Mouse (Mus musculus) midbrain, embryonic 16.5 days (tissue): ENCODE data around the gene Kank1. TPM values are rescaled to one million over a fixed set of nuclear protein-coding genes. Genes with fewer than 3 reads are reported as not detected.

Experiments
- ATAC-seq: fragments of 200-750 bp; cut with Nextera tagmentation; 2 replicates; pipeline ENCODE4 v1.8.0; 2017; ENCODE audit warnings: moderate TSS enrichment
- H3K27ac ChIP-seq: fragments of 300-500 bp; sonication (generic); 2 replicates; pipeline ENCODE4 v1.5.1; 2014; ENCODE audit warnings: mild to moderate bottlenecking, low read length, mixed read lengths
- H3K27me3 ChIP-seq: fragments of 300-500 bp; sonication (generic); 2 replicates; pipeline ENCODE4 v1.6.1; 2014; ENCODE audit warnings: low read depth, low read length, mixed read lengths; ENCODE audit not compliant: control insufficient read depth, insufficient read depth
- H3K36me3 ChIP-seq: fragments of 300-500 bp; sonication (generic); 2 replicates; pipeline ENCODE4 v1.6.1; 2014; ENCODE audit warnings: mild to moderate bottlenecking, low read length, moderate library complexity, mixed read lengths; ENCODE audit not compliant: control insufficient read depth, insufficient read depth
- H3K4me1 ChIP-seq: fragments of 300-500 bp; sonication (generic); 2 replicates; pipeline ENCODE4 v1.6.1; 2014; ENCODE audit warnings: mild to moderate bottlenecking, low read length, mixed read lengths; ENCODE audit not compliant: control insufficient read depth, insufficient read depth
- H3K4me2 ChIP-seq: fragments of 300-500 bp; sonication (generic); 2 replicates; pipeline ENCODE4 v1.6.1; 2014; ENCODE audit warnings: mild to moderate bottlenecking, low read length, mixed read lengths
- H3K4me3 ChIP-seq: fragments of 300-500 bp; sonication (generic); 2 replicates; pipeline ENCODE4 v1.5.1; 2014; ENCODE audit warnings: low read depth, mild to moderate bottlenecking, low read length, moderate library complexity, mixed read lengths
- H3K9ac ChIP-seq: fragments of 300-500 bp; sonication (generic); 2 replicates; pipeline ENCODE4 v1.6.1; 2014; ENCODE audit warnings: low read depth, low read length, mixed read lengths
- H3K9me3 ChIP-seq: fragments of 300-500 bp; sonication (generic); replicated peaks from 2 replicates; pipeline ENCODE4 v1.6.1; 2014; ENCODE audit warnings: mild to moderate bottlenecking, low read length, mixed read lengths; ENCODE audit not compliant: control insufficient read depth, poor library complexity, severe bottlenecking
- WGBS: fragments of 180-500 bp; shearing (Covaris S2); extraction: QIAGEN DNeasy Blood & Tissue Kit; methylation state at CpG from one replicate; pipeline ENCODE4 v1.1.7; 2014; 5-methylcytosine and 5-hydroxymethylcytosine counted together
- polyA plus RNA-seq: library from polyadenylated mRNA; unstranded; fragments of >200 nt; fragmentation: Nextera tagmentation; extraction: Ambion mirVana; gene quantifications from 2 replicates; pipeline ENCODE4 v1.2.1, GENCODE M21; 2015

Gene Kank1
- polyA plus RNA-seq, 1 experiment from 2014 or later: 8.4 TPM

GRCm38 (mm10) chr19:25396709-25397266, 160.0 kb downstream of the Kank1 start:
- ATAC-seq: no peak
- H3K27me3 ChIP-seq: peaks cover 3% of the 10 kb centered on the region
- H3K4me2 ChIP-seq: no peak overlapping the region
- no peak overlapping the region for H3K4me3 ChIP-seq
- WGBS: 85% methylated on average over 6 of the region's 6 CpGs
- no peak overlapping the region for H3K27ac ChIP-seq
- no peaks in the 10 kb centered on the region for H3K36me3 ChIP-seq
- H3K4me1 ChIP-seq: peaks cover 19% of the 10 kb centered on the region
- H3K9ac ChIP-seq: no peak overlapping the region
- no peaks in the 10 kb centered on the region for H3K9me3 ChIP-seq

DNA sequence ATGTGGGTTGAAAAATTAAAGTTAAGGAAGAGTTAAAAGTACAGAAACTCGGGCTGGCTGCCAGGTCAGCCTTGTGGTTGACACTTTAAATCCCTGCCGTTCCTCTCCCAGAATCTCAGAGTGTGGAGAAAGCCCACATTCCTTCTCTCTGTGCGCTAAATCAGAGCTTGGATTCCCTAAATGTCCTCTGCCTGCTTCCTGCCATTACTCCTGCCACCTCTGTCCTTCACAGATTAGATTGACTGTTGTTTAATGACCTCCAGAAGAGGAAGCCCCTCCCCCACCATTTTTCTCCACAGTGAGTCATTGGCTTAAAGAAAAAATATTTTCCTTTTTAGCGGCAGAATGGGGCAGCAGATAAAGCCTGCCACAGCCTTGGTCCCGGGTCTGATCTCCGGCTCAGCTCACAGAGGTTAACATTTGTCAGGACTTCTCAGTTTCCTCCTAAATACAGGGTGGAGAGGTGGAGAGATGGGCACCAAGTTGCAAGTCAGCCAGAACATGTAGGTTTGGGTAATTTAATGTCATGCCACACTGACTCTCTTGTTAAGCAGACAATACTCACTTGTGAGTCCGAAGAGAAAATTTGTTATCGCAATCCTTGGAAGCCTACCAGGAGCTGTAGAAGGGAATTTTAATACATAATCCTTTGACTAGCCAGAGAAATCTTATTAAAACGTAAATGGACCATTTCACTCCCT, 162.9 kb downstream of the Kank1 start:
- ATAC-seq: peak; percentile 34; the same call in 1 of the 2 replicates
- peak overlapping the region; percentile 15; the same call in 1 of the 2 replicates for H3K27ac ChIP-seq

DNA sequence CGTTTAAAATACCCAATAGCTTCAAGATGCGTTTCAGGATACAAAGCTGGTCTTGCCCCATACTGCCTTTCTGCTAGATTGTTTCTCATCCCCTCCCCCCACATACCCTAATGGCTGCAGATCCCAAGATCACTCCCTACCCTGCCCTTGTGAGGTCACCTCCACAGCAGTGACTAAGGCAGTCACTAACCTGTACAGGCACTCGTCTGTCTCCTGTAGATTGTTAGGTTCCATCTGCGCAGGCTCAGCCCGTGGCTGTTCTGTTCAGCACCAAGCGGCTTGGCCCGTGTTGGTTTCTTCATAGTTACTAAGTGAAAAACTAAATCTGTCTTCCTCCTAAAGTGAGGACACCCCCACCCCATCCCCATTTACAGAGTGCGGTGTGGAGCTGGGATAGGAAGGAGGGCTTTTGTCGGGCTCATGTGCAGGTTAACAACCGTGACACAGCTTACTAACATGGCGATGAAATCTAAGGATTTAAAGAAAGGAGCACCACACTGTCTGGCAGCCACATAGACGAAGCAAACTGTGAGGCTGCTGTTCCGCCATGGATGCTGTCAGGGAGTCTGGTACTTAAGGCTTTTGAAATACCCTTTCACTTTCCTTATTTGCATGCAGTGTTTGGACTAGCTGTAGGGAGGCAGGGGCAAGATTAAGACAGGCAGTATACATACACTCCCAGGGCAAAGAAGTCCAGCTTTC, 163.6 kb downstream of the Kank1 start:
- H3K9ac ChIP-seq: no peak overlapping the region
- no peak overlapping the region for H3K27ac ChIP-seq
- peak; percentile 88 for ATAC-seq

More for the DNA sequence above, 162.9 kb downstream of the Kank1 start:
- H3K4me1 ChIP-seq: peaks cover 19% of the 10 kb centered on the region
- no peaks in the 10 kb centered on the region for H3K9me3 ChIP-seq
- H3K4me3 ChIP-seq: no peak overlapping the region
- peaks cover 16% of the 10 kb centered on the region for H3K27me3 ChIP-seq
- no peak overlapping the region for H3K9ac ChIP-seq
- H3K36me3 ChIP-seq: no peaks in the 10 kb centered on the region
- 11% methylated on average over 9 of the region's 9 CpGs for WGBS
- peak overlapping the region; percentile 43 for H3K4me2 ChIP-seq

GRCm38 (mm10) chr19:25401521-25401920, 164.7 kb downstream of the Kank1 start:
- Histone ChIP-seq H3K4me1 (peaks cover 22% of the 10 kb centered on the region), H3K9me3 (no peaks in the 10 kb centered on the region), H3K27ac (no peak overlapping the region), H3K4me3 (no peak overlapping the region), H3K36me3 (no peaks in the 10 kb centered on the region), H3K9ac (no peak overlapping the region), H3K27me3 (peaks cover 21% of the 10 kb centered on the region), H3K4me2 (no peak overlapping the region)
- WGBS: 31% methylated on average over 8 of the region's 8 CpGs
- no peak for ATAC-seq

More for the DNA sequence above, 163.6 kb downstream of the Kank1 start:
- H3K36me3 ChIP-seq: no peaks in the 10 kb centered on the region
- H3K4me1 ChIP-seq: peaks cover 16% of the 10 kb centered on the region
- WGBS: 13% methylated on average over 13 of the region's 13 CpGs
- peak overlapping the region; percentile 43 for H3K4me2 ChIP-seq
- peaks cover 16% of the 10 kb centered on the region for H3K27me3 ChIP-seq
- no peaks in the 10 kb centered on the region for H3K9me3 ChIP-seq
- 0 out of 2 replicates have a peak overlapping the region, but pooled peaks have one; percentile 2 for H3K4me3 ChIP-seq

GRCm38 (mm10) chr19:25404163-25404562, 167.4 kb downstream of the Kank1 start:
- H3K4me3 ChIP-seq: no peak overlapping the region
- H3K9me3 ChIP-seq: no peaks in the 10 kb centered on the region
- no peak for ATAC-seq
- H3K36me3 ChIP-seq: no peaks in the 10 kb centered on the region
- peaks cover 20% of the 10 kb centered on the region for H3K27me3 ChIP-seq
- peaks cover 27% of the 10 kb centered on the region for H3K4me1 ChIP-seq
- WGBS: 97% methylated on average over 4 of the region's 4 CpGs
- no peak overlapping the region for H3K27ac ChIP-seq
- no peak overlapping the region for H3K4me2 ChIP-seq
- no peak overlapping the region for H3K9ac ChIP-seq

GRCm38 (mm10) chr19:25405987-25406386, 169.2 kb downstream of the Kank1 start:
- WGBS: 21% methylated on average over 6 of the region's 6 CpGs
- Histone ChIP-seq H3K9me3 (no peaks in the 10 kb centered on the region), H3K4me1 (peaks cover 14% of the 10 kb centered on the region), H3K27ac (no peak overlapping the region), H3K4me3 (0 out of 2 replicates have a peak overlapping the region, but pooled peaks have one; percentile 40), H3K27me3 (peaks cover 22% of the 10 kb centered on the region), H3K36me3 (0 out of 2 replicates have a peak, but pooled peaks cover 2% of the 10 kb centered on the region), H3K4me2 (peak overlapping the region; percentile 73), H3K9ac (no peak overlapping the region)
- ATAC-seq: no peak

GRCm38 (mm10) chr19:25406481-25407184, 169.9 kb downstream of the Kank1 start:
- H3K9ac ChIP-seq: peak overlapping the region; percentile 43
- peaks cover 11% of the 10 kb centered on the region for H3K4me1 ChIP-seq
- H3K4me2 ChIP-seq: peak overlapping the region; percentile 73
- H3K27me3 ChIP-seq: peaks cover 22% of the 10 kb centered on the region
- peak; percentile 81 for ATAC-seq
- H3K36me3 ChIP-seq: 0 out of 2 replicates have a peak, but pooled peaks cover 2% of the 10 kb centered on the region
- no peaks in the 10 kb centered on the region for H3K9me3 ChIP-seq
- peak overlapping the region; percentile 40 for H3K4me3 ChIP-seq
- H3K27ac ChIP-seq: no peak overlapping the region
- WGBS: 2% methylated on average over 28 of the region's 28 CpGs

- Histone ChIP-seq H3K4me1 (peaks cover 11% of the 10 kb centered on the region), H3K4me2 (peak overlapping the region; percentile 73), H3K4me3 (peak overlapping the region; percentile 40), H3K27me3 (peaks cover 18% of the 10 kb centered on the region), H3K27ac (no peak overlapping the region), H3K9me3 (no peaks in the 10 kb centered on the region), H3K9ac (peak overlapping the region; percentile 43; the same call in 1 of the 2 replicates), H3K36me3 (0 out of 2 replicates have a peak, but pooled peaks cover 2% of the 10 kb centered on the region)
- 24% methylated on average over 10 of the region's 10 CpGs for WGBS
- ATAC-seq: no peak
Measured at GRCm38 (mm10) chr19:25407185-25407886, 170.6 kb downstream of the Kank1 start.
